Mouse (Mus musculus): ENCODE results near the gene Mafg. TPM values are rescaled to one million over a fixed set of nuclear protein-coding genes. Genes with fewer than 3 reads are reported as not detected.
A peak's percentile ranks its signal among the peaks of the same experiment; 100 is the strongest.

Mafg gene
- polyA plus RNA-seq, 1 experiment from 2014 or later = 27.5 TPM

DNA sequence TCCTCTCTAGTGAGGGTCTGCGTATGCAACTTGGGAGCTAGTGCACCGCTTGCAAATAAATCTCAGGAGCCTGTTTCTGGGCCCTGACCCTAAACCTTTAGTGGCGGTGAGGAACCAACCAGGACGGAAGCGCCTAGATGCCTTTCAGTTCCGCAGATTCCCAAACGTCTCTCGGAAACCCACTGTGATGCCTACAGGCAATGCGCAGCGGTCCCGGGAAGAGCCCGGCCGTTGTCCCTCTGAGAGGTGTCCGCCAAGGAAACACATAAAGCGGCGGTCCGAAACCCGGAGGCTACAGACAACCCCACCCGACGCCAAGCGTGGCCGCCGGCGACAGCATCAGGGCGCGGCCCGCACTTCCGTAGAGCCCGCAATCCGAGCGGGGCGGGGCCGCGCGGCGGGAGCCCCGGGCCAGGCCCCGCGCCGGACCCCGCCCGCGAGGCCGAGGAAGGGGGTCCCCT lies 52.5 kb downstream of the Mafg start:
- Histone ChIP-seq H3K4me1 (ENCODE audit: control insufficient read depth, insufficient read depth, low read length) (peaks cover 7% of the 10 kb centered on the region), H3K9ac (ENCODE audit: low read length) (peak overlapping the region; percentile 71), H3K9me3 (ENCODE audit: control insufficient read depth, low read length) (peaks cover 3% of the 10 kb centered on the region; the same call in 1 of the 2 replicates), H3K27ac (ENCODE audit: low read depth, low read length) (peak overlapping the region; percentile 76), H3K36me3 (ENCODE audit: control insufficient read depth, insufficient read depth, low read length) (peaks cover 28% of the 10 kb centered on the region), H3K4me2 (ENCODE audit: low read depth) (peak overlapping the region; percentile 96), H3K4me3 (ENCODE audit: low read depth, low read length) (peak overlapping the region; percentile 98), H3K27me3 (ENCODE audit: control insufficient read depth, insufficient read depth, low read length) (no peaks in the 10 kb centered on the region)
- ATAC-seq (ENCODE audit: insufficient read depth, low FRiP score, low TSS enrichment) (peak; percentile 35), DNase-seq (ENCODE audit: low spot score) (peak; percentile 49)
- WGBS = 1% methylated on average over 32 of the region's 44 CpGs

- H3K27ac ChIP-seq (ENCODE audit: low read depth, low read length) = no peak overlapping the region
- peak overlapping the region; percentile 71 for H3K9ac ChIP-seq (ENCODE audit: low read length)
- peak overlapping the region; percentile 98 for H3K4me3 ChIP-seq (ENCODE audit: low read depth, low read length)
- peaks cover 23% of the 10 kb centered on the region for H3K36me3 ChIP-seq (ENCODE audit: control insufficient read depth, insufficient read depth, low read length)
- peaks cover 3% of the 10 kb centered on the region; the same call in 1 of the 2 replicates for H3K9me3 ChIP-seq (ENCODE audit: control insufficient read depth, low read length)
- WGBS = 65% methylated on average over 7 of the region's 7 CpGs
- no peak; the same call in 1 of the 2 replicates for ATAC-seq (ENCODE audit: insufficient read depth, low FRiP score, low TSS enrichment)
- H3K4me1 ChIP-seq (ENCODE audit: control insufficient read depth, insufficient read depth, low read length) = peaks cover 7% of the 10 kb centered on the region
- no peaks in the 10 kb centered on the region for H3K27me3 ChIP-seq (ENCODE audit: control insufficient read depth, insufficient read depth, low read length)
- DNase-seq (ENCODE audit: low spot score) = no peak
- peak overlapping the region; percentile 96 for H3K4me2 ChIP-seq (ENCODE audit: low read depth)
These were observed 53.2 kb downstream of the Mafg start for GRCm38 (mm10) chr11:120580190-120580589.

- Histone ChIP-seq H3K36me3 (ENCODE audit: control insufficient read depth, insufficient read depth, low read length) (peaks cover 23% of the 10 kb centered on the region), H3K4me1 (ENCODE audit: control insufficient read depth, insufficient read depth, low read length) (peaks cover 8% of the 10 kb centered on the region), H3K27ac (ENCODE audit: low read depth, low read length) (no peak overlapping the region), H3K9me3 (ENCODE audit: control insufficient read depth, low read length) (peaks cover 3% of the 10 kb centered on the region; the same call in 1 of the 2 replicates), H3K27me3 (ENCODE audit: control insufficient read depth, insufficient read depth, low read length) (no peaks in the 10 kb centered on the region), H3K9ac (ENCODE audit: low read length) (no peak overlapping the region), H3K4me2 (ENCODE audit: low read depth) (peak overlapping the region; percentile 96), H3K4me3 (ENCODE audit: low read depth, low read length) (peak overlapping the region; percentile 98)
- DNase-seq (ENCODE audit: low spot score) (peak; percentile 86), ATAC-seq (ENCODE audit: insufficient read depth, low FRiP score, low TSS enrichment) (no peak)
- 66% methylated on average over 15 of the region's 15 CpGs for WGBS
These were observed 53.9 kb downstream of the Mafg start for GRCm38 (mm10) chr11:120579316-120580107.

GRCm38 (mm10) chr11:120578694-120579243 lies 54.6 kb downstream of the Mafg start:
- no peak overlapping the region for H3K27ac ChIP-seq (ENCODE audit: low read depth, low read length)
- peak overlapping the region; percentile 26; the same call in 1 of the 2 replicates for H3K9ac ChIP-seq (ENCODE audit: low read length)
- no peak for DNase-seq (ENCODE audit: low spot score)
- no peak for ATAC-seq (ENCODE audit: insufficient read depth, low FRiP score, low TSS enrichment)
- no peak overlapping the region for H3K4me3 ChIP-seq (ENCODE audit: low read depth, low read length)
- H3K36me3 ChIP-seq (ENCODE audit: control insufficient read depth, insufficient read depth, low read length) = peaks cover 21% of the 10 kb centered on the region
- H3K4me2 ChIP-seq (ENCODE audit: low read depth) = no peak overlapping the region
- peaks cover under 1% of the 10 kb centered on the region; the same call in 1 of the 2 replicates for H3K9me3 ChIP-seq (ENCODE audit: control insufficient read depth, low read length)
- H3K27me3 ChIP-seq (ENCODE audit: control insufficient read depth, insufficient read depth, low read length) = no peaks in the 10 kb centered on the region
- H3K4me1 ChIP-seq (ENCODE audit: control insufficient read depth, insufficient read depth, low read length) = peaks cover 13% of the 10 kb centered on the region
- WGBS = 86% methylated on average over 11 of the region's 11 CpGs

DNA sequence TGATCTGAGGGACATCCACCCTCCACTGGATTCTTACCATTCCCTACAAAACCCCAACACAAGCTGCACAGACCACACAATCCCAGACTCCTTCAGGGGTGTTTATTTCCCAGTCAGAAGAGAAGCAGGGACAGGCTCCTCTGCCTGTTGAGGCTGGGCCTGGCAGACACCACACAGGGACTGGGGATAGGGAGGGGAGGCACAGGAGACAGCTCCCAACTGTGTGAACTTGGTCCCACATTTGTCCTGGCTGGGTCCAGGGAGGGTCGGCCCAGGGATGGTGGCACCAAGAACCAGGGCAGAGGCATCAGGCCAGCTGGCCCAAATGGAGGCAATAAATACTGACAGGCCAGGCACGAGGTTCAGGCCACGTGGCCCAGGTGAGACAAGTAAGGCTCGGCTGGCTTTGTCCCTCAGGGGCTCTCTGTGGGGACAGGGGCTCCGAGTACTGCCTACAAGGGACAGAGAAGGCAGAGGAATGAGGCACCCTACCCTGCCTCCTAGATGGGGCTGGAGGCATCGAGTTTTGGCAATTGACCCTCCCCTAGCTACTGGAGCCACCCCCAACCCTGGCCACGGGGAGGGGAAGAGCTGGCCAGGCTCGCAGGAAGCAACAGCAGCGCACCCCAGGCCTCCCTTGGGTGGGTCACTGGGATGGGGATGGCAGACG lies 55.2 kb downstream of the Mafg start:
- WGBS = 85% methylated on average over 10 of the region's 10 CpGs
- peaks cover 13% of the 10 kb centered on the region for H3K4me1 ChIP-seq (ENCODE audit: control insufficient read depth, insufficient read depth, low read length)
- peaks cover 20% of the 10 kb centered on the region for H3K36me3 ChIP-seq (ENCODE audit: control insufficient read depth, insufficient read depth, low read length)
- no peak overlapping the region for H3K27ac ChIP-seq (ENCODE audit: low read depth, low read length)
- DNase-seq (ENCODE audit: low spot score) = no peak
- H3K27me3 ChIP-seq (ENCODE audit: control insufficient read depth, insufficient read depth, low read length) = no peaks in the 10 kb centered on the region
- H3K9me3 ChIP-seq (ENCODE audit: control insufficient read depth, low read length) = no peaks in the 10 kb centered on the region
- no peak overlapping the region for H3K9ac ChIP-seq (ENCODE audit: low read length)
- no peak overlapping the region for H3K4me3 ChIP-seq (ENCODE audit: low read depth, low read length)
- no peak for ATAC-seq (ENCODE audit: insufficient read depth, low FRiP score, low TSS enrichment)
- no peak overlapping the region for H3K4me2 ChIP-seq (ENCODE audit: low read depth)

DNA sequence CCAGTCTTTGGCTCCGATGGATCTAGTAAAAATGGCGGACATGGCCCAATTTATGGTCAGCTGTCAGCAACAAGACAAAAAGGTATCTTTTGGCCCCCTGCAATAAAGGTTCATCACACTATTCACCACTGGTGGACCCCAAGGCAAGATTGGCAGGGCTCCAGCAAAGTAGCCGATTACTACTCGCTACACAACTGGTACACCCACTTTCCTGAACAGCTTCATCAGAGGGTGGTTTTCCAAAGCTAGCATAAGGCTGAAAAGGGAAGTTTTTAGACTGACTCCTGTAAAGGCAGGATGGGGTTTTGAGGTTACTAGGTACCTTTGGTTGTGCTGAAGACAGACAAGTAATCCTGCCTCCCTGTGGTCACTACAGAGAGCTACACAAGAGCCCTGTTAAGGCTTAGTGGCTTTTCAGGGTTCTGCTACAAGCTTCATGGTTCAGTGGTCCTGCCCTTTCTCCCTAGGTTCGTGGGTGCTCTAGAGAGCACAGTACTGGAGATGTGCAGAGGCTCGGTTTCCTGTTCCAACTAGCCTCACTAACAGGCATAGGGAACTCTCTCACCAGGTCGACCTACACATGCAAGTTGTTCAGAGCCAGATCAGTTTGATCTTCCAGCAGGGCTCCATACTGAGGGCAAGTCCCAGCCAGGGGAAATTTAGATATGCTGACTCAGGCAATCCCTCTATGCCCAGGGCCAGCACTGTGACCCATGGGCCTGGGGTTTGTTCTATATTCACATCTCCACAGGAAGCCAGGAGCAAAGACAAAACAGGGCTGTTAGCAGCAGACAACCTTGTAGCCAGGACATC lies 56.0 kb downstream of the Mafg start:
- H3K4me3 ChIP-seq (ENCODE audit: low read depth, low read length) = no peak overlapping the region
- H3K4me1 ChIP-seq (ENCODE audit: control insufficient read depth, insufficient read depth, low read length) = peaks cover 13% of the 10 kb centered on the region
- H3K4me2 ChIP-seq (ENCODE audit: low read depth) = no peak overlapping the region
- no peaks in the 10 kb centered on the region for H3K9me3 ChIP-seq (ENCODE audit: control insufficient read depth, low read length)
- peaks cover 20% of the 10 kb centered on the region for H3K36me3 ChIP-seq (ENCODE audit: control insufficient read depth, insufficient read depth, low read length)
- DNase-seq (ENCODE audit: low spot score) (no peak), ATAC-seq (ENCODE audit: insufficient read depth, low FRiP score, low TSS enrichment) (no peak)
- H3K27ac ChIP-seq (ENCODE audit: low read depth, low read length) = no peak overlapping the region
- H3K27me3 ChIP-seq (ENCODE audit: control insufficient read depth, insufficient read depth, low read length) = no peaks in the 10 kb centered on the region
- WGBS = 83% methylated on average over 7 of the region's 7 CpGs
- no peak overlapping the region for H3K9ac ChIP-seq (ENCODE audit: low read length)

GRCm38 (mm10) chr11:120576365-120576981 lies 56.9 kb downstream of the Mafg start:
- ATAC-seq (ENCODE audit: insufficient read depth, low FRiP score, low TSS enrichment) (no peak), DNase-seq (ENCODE audit: low spot score) (no peak)
- Histone ChIP-seq H3K9ac (ENCODE audit: low read length) (no peak overlapping the region), H3K36me3 (ENCODE audit: control insufficient read depth, insufficient read depth, low read length) (peaks cover 20% of the 10 kb centered on the region), H3K27me3 (ENCODE audit: control insufficient read depth, insufficient read depth, low read length) (no peaks in the 10 kb centered on the region), H3K9me3 (ENCODE audit: control insufficient read depth, low read length) (no peaks in the 10 kb centered on the region), H3K4me2 (ENCODE audit: low read depth) (no peak overlapping the region), H3K27ac (ENCODE audit: low read depth, low read length) (no peak overlapping the region), H3K4me1 (ENCODE audit: control insufficient read depth, insufficient read depth, low read length) (peaks cover 18% of the 10 kb centered on the region), H3K4me3 (ENCODE audit: low read depth, low read length) (no peak overlapping the region)
- 87% methylated on average over 3 of the region's 3 CpGs for WGBS

DNA sequence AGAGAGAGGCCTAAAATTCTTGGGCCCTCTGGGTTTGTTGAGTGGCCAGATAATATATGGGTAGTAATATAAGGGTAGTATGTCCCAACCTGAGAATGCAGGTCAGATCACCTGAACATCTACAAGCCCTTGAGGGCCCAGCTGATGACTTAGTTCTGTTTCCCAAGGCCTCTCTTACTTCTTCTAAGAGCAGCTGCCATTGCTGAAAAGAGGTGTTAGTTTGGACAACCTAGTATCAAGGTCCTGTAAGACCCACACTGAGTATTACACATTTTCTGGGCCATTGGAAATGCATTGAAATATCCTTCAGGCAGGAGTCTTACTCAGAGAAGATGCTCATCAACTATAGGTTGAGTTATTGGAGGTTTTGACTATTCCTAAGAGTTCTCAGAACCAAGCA lies 57.5 kb downstream of the Mafg start:
- ATAC-seq (ENCODE audit: insufficient read depth, low FRiP score, low TSS enrichment) = no peak
- Histone ChIP-seq H3K36me3 (ENCODE audit: control insufficient read depth, insufficient read depth, low read length) (peaks cover 20% of the 10 kb centered on the region), H3K4me3 (ENCODE audit: low read depth, low read length) (no peak overlapping the region), H3K4me1 (ENCODE audit: control insufficient read depth, insufficient read depth, low read length) (peaks cover 21% of the 10 kb centered on the region), H3K27me3 (ENCODE audit: control insufficient read depth, insufficient read depth, low read length) (no peaks in the 10 kb centered on the region), H3K9me3 (ENCODE audit: control insufficient read depth, low read length) (no peaks in the 10 kb centered on the region), H3K27ac (ENCODE audit: low read depth, low read length) (no peak overlapping the region), H3K4me2 (ENCODE audit: low read depth) (no peak overlapping the region), H3K9ac (ENCODE audit: low read length) (no peak overlapping the region)
- DNase-seq (ENCODE audit: low spot score) = no peak
